Mouse (Mus musculus): ENCODE results near the gene Mast4. TPM values are rescaled to one million over a fixed set of nuclear protein-coding genes. Genes with fewer than 3 reads are reported as not detected.

Mast4 gene
- total RNA-seq, 1 experiment from 2014 or later, result 22.1 TPM

GRCm38 (mm10) chr13:102726876-102727275, 607.4 kb downstream of the Mast4 start:
- ATAC-seq (ENCODE audit: extremely low read depth, insufficient number of reproducible peaks, low FRiP score, poor library complexity, severe bottlenecking), result no peak

DNA sequence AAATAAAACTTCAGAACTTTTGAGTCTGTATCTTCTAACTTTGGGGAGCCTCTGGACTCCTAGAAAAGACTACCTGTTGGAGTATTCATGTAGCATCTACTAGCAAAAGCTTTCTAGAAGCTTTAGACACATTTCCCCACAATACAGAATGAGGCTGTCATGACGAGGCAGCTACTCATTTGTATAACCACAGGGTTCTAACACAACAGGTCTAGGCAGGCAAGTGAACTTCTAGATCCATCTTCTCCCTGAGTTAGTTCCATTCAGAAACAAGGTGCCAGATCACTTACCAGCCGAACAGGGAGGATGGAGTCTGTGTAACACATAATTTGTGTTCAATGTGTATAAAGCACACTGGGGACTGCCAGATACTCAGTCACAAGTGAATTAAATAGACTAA, 608.4 kb downstream of the Mast4 start:
- no peak for ATAC-seq (ENCODE audit: extremely low read depth, insufficient number of reproducible peaks, low FRiP score, poor library complexity, severe bottlenecking)

- ATAC-seq (ENCODE audit: extremely low read depth, insufficient number of reproducible peaks, low FRiP score, poor library complexity, severe bottlenecking), result no peak
Observed at GRCm38 (mm10) chr13:102725416-102725815, 608.9 kb downstream of the Mast4 start.

GRCm38 (mm10) chr13:102716973-102717372, 617.3 kb downstream of the Mast4 start:
- peak; percentile 44; the same call in 1 of the 2 replicates for ATAC-seq (ENCODE audit: extremely low read depth, insufficient number of reproducible peaks, low FRiP score, poor library complexity, severe bottlenecking)

DNA sequence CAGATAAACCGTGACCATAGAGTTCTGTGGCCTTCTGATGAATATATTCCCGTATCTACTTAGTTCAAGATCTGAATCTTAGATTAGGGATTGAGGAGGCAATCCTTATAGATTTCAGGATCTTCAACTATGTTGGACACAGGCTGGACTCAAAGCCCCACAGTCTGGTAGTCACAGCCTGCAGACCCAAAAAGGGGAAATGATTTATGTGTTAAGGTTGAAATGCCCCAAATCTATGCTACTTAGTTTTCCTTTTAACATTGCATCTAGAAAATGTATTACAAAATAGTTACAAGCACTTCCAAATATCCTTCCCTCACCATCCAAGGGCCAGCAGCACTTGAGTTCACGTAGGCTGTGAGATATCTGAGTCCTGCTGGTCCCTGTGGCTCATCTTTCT, 633.6 kb downstream of the Mast4 start:
- ATAC-seq (ENCODE audit: extremely low read depth, insufficient number of reproducible peaks, low FRiP score, poor library complexity, severe bottlenecking), result no peak

GRCm38 (mm10) chr13:102700176-102700575, 634.1 kb downstream of the Mast4 start:
- peak; percentile 55; the same call in 1 of the 2 replicates for ATAC-seq (ENCODE audit: extremely low read depth, insufficient number of reproducible peaks, low FRiP score, poor library complexity, severe bottlenecking)

GRCm38 (mm10) chr13:102698751-102699323, 635.5 kb downstream of the Mast4 start:
- ATAC-seq (ENCODE audit: extremely low read depth, insufficient number of reproducible peaks, low FRiP score, poor library complexity, severe bottlenecking), result no peak

- no peak for ATAC-seq (ENCODE audit: extremely low read depth, insufficient number of reproducible peaks, low FRiP score, poor library complexity, severe bottlenecking)
Observed at GRCm38 (mm10) chr13:102698335-102698734, 636.0 kb downstream of the Mast4 start.

DNA sequence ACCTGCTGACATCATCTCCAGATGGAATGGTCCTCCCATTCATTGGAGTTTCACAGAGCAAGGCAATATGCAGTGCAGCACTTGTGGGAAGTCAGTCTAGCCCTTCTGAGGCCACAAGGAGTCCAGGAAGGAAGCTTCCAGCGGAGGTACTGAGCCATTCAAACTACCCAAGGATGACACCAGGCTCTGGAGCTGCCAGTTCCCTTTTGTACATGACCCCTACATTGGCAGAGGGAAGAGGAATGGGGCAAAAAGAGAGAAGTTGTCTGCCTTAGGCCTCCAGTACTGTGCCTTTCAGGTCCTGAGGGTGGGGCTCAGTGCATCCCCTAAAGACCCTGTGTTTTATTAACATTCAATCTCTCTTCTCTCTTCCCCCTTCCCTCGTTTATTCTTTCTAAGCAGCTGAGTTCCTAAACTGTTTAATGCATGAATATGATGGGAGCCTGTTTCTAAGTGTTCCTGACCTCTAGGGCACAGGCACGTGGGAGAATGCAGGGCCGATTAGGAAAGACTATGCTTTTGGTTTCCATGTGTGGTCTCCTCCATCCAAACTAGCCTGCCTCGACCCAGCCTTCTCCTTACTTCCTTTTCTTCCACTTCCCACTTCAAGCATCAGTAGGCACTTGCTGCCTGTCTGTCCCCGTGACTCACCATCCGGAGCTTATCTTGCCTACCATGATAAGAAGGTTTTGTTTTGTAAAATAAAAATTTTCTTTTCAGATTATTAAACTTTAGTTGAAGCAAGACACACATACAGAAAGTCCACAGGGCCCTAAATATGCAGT, 639.0 kb downstream of the Mast4 start:
- ATAC-seq (ENCODE audit: extremely low read depth, insufficient number of reproducible peaks, low FRiP score, poor library complexity, severe bottlenecking), result peak; percentile 31

DNA sequence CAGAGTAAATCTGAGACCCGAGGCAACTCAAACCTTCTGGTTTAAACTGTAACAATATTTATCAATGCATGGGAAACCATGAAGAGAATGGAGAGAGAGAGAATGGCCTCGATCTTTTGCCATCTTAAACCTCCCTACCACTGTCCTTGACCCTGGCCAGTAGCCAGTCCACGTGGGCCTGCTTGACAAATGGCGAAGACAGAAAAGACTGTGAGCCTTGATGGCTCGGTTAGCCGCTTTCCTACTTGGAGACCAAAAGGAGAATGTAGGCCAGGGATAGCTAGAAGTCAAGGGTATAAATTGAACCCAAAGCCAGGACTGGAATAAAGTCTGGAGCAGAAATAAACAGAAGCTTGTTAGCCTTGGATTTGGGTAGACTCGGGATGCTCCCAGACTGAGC, 640.1 kb downstream of the Mast4 start:
- no peak for ATAC-seq (ENCODE audit: extremely low read depth, insufficient number of reproducible peaks, low FRiP score, poor library complexity, severe bottlenecking)

DNA sequence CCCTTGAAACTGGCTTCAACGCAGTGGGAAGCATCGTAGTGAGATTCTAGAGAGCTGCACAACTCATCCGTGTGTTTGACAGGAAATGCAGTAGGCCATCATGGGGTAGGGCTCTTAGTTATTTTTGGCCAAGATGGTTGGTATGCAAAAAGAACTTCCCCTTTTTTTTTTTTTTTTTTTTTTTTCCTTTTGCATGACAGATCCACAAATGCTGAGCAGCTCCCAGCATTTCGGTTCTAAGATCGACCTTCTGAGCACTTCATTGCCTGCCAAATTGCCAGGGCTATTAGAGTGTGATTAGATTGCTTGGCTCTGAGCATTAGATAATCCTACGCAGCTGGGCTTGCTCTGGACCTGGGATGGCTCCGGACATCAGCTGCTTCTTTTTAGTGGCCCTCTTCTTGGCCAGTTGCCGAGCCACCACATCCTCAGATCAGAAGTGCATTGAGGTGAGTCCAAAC, 640.9 kb downstream of the Mast4 start, which contains the start of gene Cd180:
Cd180 (plus strand) TSS at position 218 of the 461 bp plus-strand sequence.
- peak; percentile 50 for ATAC-seq (ENCODE audit: extremely low read depth, insufficient number of reproducible peaks, low FRiP score, poor library complexity, severe bottlenecking)

GRCm38 (mm10) chr13:102691408-102692150, 642.7 kb downstream of the Mast4 start:
- no peak for ATAC-seq (ENCODE audit: extremely low read depth, insufficient number of reproducible peaks, low FRiP score, poor library complexity, severe bottlenecking)

DNA sequence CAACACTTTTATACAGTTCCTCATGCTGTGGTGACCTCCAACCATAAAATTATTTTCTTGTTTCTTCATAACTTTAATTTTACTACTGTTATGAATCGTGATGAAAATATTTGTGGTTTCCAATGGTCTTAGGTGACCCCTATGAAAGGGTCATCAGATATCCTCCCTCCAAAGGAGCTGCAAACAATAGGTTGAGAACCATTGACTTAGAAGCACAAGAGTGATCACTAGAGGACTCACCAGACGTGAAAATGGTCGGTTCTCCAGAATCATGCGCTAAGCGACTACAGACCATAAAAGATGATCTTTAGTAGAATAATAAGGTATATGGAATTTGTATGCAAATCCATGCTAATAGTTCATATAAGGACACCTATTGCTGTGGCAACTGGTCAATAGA, 644.1 kb downstream of the Mast4 start:
- no peak for ATAC-seq (ENCODE audit: extremely low read depth, insufficient number of reproducible peaks, low FRiP score, poor library complexity, severe bottlenecking)

- peak; percentile 65 for ATAC-seq (ENCODE audit: extremely low read depth, insufficient number of reproducible peaks, low FRiP score, poor library complexity, severe bottlenecking)
Observed at GRCm38 (mm10) chr13:102689201-102690090, 644.9 kb downstream of the Mast4 start.

DNA sequence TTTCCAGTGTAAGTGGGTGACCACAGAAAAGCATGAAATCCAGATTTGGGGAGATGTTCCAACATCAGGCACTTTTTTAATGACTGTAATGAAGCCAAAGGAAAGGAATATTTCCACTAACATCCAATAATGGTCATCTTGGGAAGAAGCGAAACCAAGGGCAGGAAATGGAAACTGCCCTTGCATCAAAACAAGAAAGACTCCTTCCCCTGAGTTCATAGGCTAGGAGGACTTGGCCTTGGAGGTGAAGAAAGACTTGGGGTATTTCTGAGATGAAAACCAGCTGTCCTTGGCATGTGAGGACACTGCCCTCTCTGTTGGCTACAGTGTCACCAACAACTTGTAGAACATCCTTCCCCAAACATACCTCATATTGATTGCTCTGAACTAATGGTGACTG, 646.2 kb downstream of the Mast4 start:
- no peak for ATAC-seq (ENCODE audit: extremely low read depth, insufficient number of reproducible peaks, low FRiP score, poor library complexity, severe bottlenecking)

DNA sequence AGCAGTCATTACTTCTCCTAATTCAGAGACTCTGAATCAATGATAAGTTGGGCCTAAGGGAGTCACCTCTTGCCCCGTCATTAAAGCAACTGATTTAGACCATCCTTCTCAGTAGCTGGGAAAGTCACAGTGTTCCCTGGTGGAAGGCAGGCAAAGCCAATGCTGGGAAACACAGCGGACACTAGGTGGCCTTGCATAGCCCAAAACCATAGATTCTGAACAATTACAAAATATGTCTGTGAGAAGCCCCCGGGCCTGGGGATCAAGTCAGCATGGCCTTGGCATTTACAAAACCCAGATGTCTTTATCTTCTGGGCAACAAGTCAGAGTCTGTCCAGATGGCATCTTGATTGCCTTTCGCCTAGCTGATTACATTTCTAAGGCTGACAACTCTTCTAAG, 649.4 kb downstream of the Mast4 start:
- ATAC-seq (ENCODE audit: extremely low read depth, insufficient number of reproducible peaks, low FRiP score, poor library complexity, severe bottlenecking), result no peak
